Mouse (Mus musculus) lung, adult 18-20 months (tissue): ENCODE results near the gene Cyp4b1.
A peak's percentile ranks its signal among the peaks of the same experiment; 100 is the strongest.
"Not testable (repeated sequence)": the region's sequence is repeated elsewhere in the genome, so short reads cannot be mapped to it uniquely, and the experiment has no call there.

Experiments used
- DNase-seq, 2 experiments: peaks; one replicate each; pipeline ENCODE4 v3.0.0; 2022; ENCODE audit warnings: mixed read lengths in 2 of 2

Cyp4b1 gene

GRCm38 (mm10) chr4:115647580-115647979 is at the start of gene Cyp4b1:
Cyp4b1 (minus strand) TSS chr4:115647723.
- peak; percentile 93 to 95 for DNase-seq

GRCm38 (mm10) chr4:115686299-115686698 is 38.8 kb upstream of the Cyp4b1 start:
- DNase-seq, result no peak

GRCm38 (mm10) chr4:115659190-115659589 is 11.7 kb upstream of the Cyp4b1 start:
- peak; percentile 32 to 56 for DNase-seq

- no peak for DNase-seq
Observed at GRCm38 (mm10) chr4:115657867-115658249, 10.3 kb upstream of the Cyp4b1 start.

- peak; percentile 66 to 71 for DNase-seq
Observed at GRCm38 (mm10) chr4:115657104-115657866, 9.8 kb upstream of the Cyp4b1 start.

- DNase-seq, result not testable (repeated sequence)
Observed at GRCm38 (mm10) chr4:115656535-115656922, 9.0 kb upstream of the Cyp4b1 start.

- not testable (repeated sequence) for DNase-seq
Observed at GRCm38 (mm10) chr4:115655841-115656534, 8.5 kb upstream of the Cyp4b1 start.

GRCm38 (mm10) chr4:115650866-115651265 is 3.3 kb upstream of the Cyp4b1 start:
- DNase-seq, result no peak

- peak in 1 of 2 experiments; percentile 76 for DNase-seq
Observed at GRCm38 (mm10) chr4:115649344-115649743, 1.8 kb upstream of the Cyp4b1 start.

- DNase-seq, result no peak
Observed at GRCm38 (mm10) chr4:115648752-115649151, 1.2 kb upstream of the Cyp4b1 start.

GRCm38 (mm10) chr4:115645371-115645770 is 2.2 kb downstream of the Cyp4b1 start:
- peak; percentile 92 to 95 for DNase-seq

- peak; percentile 27 to 68 for DNase-seq
Observed at GRCm38 (mm10) chr4:115642967-115643754, 4.4 kb downstream of the Cyp4b1 start.

- not testable (repeated sequence) for DNase-seq
Observed at GRCm38 (mm10) chr4:115625560-115625959, 22.0 kb downstream of the Cyp4b1 start.

GRCm38 (mm10) chr4:115614005-115614404 is 33.5 kb downstream of the Cyp4b1 start:
- DNase-seq, result no peak

GRCm38 (mm10) chr4:115600611-115601010 is 46.9 kb downstream of the Cyp4b1 start, which contains the start of gene Cyp4a32:
Cyp4a32 (plus strand) TSS chr4:115600969.
- DNase-seq, result not testable (repeated sequence)

GRCm38 (mm10) chr4:115596824-115597336 is 50.6 kb downstream of the Cyp4b1 start:
- no peak for DNase-seq

- DNase-seq, result no peak
Observed at GRCm38 (mm10) chr4:115596357-115596756, 51.2 kb downstream of the Cyp4b1 start.

- DNase-seq, result peak; percentile 17 to 42
Observed at GRCm38 (mm10) chr4:115583036-115583435, 64.5 kb downstream of the Cyp4b1 start.

GRCm38 (mm10) chr4:115575776-115576175 is 71.7 kb downstream of the Cyp4b1 start:
- peak; percentile 49 to 76 for DNase-seq

- DNase-seq, result no peak
Observed at GRCm38 (mm10) chr4:115575255-115575654, 72.3 kb downstream of the Cyp4b1 start.
